Mouse (Mus musculus): ENCODE results near the gene Rabep2. TPM values are rescaled to one million over a fixed set of nuclear protein-coding genes. Genes with fewer than 3 reads are reported as not detected.

Rabep2 gene
- polyA plus RNA-seq, 1 experiment: 21.9 TPM

DNA sequence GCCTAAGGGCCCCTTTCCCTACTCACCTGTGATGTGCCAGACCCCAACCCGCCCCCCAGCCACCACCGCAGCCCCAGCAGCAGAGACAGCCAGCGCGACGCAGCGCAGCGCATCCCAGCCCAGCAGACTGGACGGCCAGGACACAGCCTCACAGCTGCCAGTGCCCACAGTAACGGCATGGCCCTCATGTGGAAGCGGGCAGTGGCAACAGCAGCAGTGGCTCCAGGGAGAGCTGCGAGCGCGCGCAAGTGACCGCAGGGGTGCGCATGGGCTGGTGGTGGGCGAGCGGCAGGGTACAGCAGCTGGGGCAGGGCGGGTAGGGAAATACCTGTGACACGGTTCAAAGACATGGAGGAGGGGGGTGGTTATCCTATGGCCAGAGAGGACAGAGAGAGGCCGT, 17.7 kb downstream of the Rabep2 start:
- Histone ChIP-seq H3K27ac (ENCODE audit: insufficient read depth, low read length) (no peak overlapping the region), H3K4me3 (ENCODE audit: insufficient read depth, low read length) (no peak overlapping the region)
- TF ChIP-seq CTCF (IDR thresholded peaks at IDR 0.05; ENCODE audit: extremely low read depth, insufficient read depth, low read length): no peak
- TF ChIP-seq POLR2A (IDR thresholded peaks at IDR 0.05; ENCODE audit: extremely low read depth, insufficient read depth, low read length): no peak

DNA sequence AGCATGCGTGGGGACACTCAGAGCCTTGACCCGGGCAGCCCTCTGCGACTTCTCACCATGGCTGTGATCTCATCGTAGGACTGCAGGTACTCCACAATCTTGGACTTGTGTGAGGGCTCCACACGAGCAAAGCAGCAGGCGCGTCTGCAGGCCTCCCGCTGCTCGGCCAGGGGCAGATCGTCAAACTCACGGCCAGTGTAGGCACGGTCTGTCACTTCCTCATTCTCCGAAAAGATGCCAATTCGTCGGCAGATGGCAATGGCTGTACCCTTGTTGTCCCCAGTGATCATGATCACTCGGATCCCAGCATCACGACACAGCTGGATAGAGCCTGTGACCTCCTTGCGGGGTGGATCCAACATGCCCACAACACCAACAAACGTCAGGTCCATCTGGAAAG, 19.9 kb downstream of the Rabep2 start:
- H3K4me3 ChIP-seq (ENCODE audit: insufficient read depth, low read length): no peak overlapping the region
- H3K4me1 ChIP-seq (ENCODE audit: control insufficient read depth, insufficient read depth, low read length): no peaks in the 10 kb centered on the region
- H3K27ac ChIP-seq (ENCODE audit: insufficient read depth, low read length): no peak overlapping the region
- no peak for TF ChIP-seq POLR2A (IDR thresholded peaks at IDR 0.05; ENCODE audit: extremely low read depth, insufficient read depth, low read length)
- TF ChIP-seq CTCF (IDR thresholded peaks at IDR 0.05; ENCODE audit: extremely low read depth, insufficient read depth, low read length): no peak

More for the DNA sequence above, 17.7 kb downstream of the Rabep2 start:
- no peaks in the 10 kb centered on the region for H3K4me1 ChIP-seq (ENCODE audit: control insufficient read depth, insufficient read depth, low read length)

GRCm38 (mm10) chr7:126449991-126450390, 21.4 kb downstream of the Rabep2 start:
- no peaks in the 10 kb centered on the region for H3K4me1 ChIP-seq (ENCODE audit: control insufficient read depth, insufficient read depth, low read length)
- no peak for TF ChIP-seq CTCF (IDR thresholded peaks at IDR 0.05; ENCODE audit: extremely low read depth, insufficient read depth, low read length)
- no peak for TF ChIP-seq POLR2A (IDR thresholded peaks at IDR 0.05; ENCODE audit: extremely low read depth, insufficient read depth, low read length)
- H3K4me3 ChIP-seq (ENCODE audit: insufficient read depth, low read length): no peak overlapping the region
- no peak overlapping the region for H3K27ac ChIP-seq (ENCODE audit: insufficient read depth, low read length)

DNA sequence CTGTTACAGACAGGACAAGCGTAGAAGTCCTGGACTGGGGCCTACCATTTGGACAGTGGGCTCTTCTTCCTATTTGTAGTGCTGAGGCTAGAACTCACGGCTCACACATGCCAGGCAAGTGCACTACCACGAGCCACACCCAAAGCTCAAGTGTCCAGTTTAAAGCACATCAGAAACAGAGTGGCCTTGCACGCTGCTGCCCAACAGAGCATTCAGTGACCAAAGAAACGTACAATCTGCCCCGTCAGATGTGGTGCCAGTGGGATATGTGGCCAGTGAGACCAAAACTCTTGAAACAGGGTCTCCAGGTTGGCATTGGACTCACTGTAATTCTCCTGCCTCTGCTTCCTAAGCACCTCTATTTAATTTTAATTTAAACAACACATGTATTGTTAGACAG, 22.1 kb downstream of the Rabep2 start:
- Histone ChIP-seq H3K4me3 (ENCODE audit: insufficient read depth, low read length) (no peak overlapping the region), H3K27ac (ENCODE audit: insufficient read depth, low read length) (no peak overlapping the region), H3K4me1 (ENCODE audit: control insufficient read depth, insufficient read depth, low read length) (no peaks in the 10 kb centered on the region)
- no peak for TF ChIP-seq CTCF (IDR thresholded peaks at IDR 0.05; ENCODE audit: extremely low read depth, insufficient read depth, low read length)
- no peak for TF ChIP-seq POLR2A (IDR thresholded peaks at IDR 0.05; ENCODE audit: extremely low read depth, insufficient read depth, low read length)

DNA sequence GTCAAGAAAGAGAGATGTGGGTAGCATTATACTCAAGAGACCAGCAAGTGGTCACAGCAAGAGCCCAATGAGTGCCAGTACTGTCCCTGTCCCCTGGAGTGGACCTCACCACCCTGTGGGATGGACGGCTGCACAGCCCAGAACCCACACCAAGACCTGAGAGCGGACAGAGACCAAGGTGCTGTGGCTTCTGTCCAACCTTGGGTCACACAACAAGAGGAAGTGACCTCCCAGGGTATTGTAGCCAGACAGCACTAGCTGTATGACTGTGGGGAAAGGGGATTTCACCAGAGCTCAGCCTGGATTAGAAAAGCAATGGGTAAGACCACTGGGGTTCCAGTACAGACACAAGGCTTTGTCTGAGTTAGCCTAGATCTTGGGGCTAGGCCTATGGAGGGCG, 23.7 kb downstream of the Rabep2 start:
- TF ChIP-seq CTCF (IDR thresholded peaks at IDR 0.05; ENCODE audit: extremely low read depth, insufficient read depth, low read length) (no peak), POLR2A (IDR thresholded peaks at IDR 0.05; ENCODE audit: extremely low read depth, insufficient read depth, low read length) (no peak)
- H3K4me1 ChIP-seq (ENCODE audit: control insufficient read depth, insufficient read depth, low read length): no peaks in the 10 kb centered on the region
- no peak overlapping the region for H3K27ac ChIP-seq (ENCODE audit: insufficient read depth, low read length)
- no peak overlapping the region for H3K4me3 ChIP-seq (ENCODE audit: insufficient read depth, low read length)

DNA sequence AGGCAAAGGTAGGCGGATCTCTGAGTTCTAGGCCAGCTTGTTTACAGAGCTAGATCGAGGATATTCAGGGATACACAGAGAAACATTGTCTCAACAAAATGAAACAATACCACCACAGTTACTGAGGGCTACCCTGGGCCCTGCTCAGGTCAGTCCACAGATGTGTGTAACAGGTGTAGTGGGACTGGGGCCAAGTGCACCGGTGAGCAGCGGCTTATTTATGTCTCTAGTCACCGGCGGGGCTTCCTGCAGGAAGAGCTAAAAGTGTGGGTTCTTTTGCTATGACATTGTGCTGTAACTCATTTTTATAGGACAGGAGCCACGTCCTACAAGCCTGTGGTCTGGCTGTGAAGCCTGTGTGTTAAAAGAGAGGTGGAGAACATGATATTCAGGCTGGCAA, 25.3 kb downstream of the Rabep2 start:
- H3K27ac ChIP-seq (ENCODE audit: insufficient read depth, low read length): no peak overlapping the region
- H3K4me1 ChIP-seq (ENCODE audit: control insufficient read depth, insufficient read depth, low read length): no peaks in the 10 kb centered on the region; the same call in 1 of the 2 replicates
- TF ChIP-seq CTCF (IDR thresholded peaks at IDR 0.05; ENCODE audit: extremely low read depth, insufficient read depth, low read length) (no peak), POLR2A (IDR thresholded peaks at IDR 0.05; ENCODE audit: extremely low read depth, insufficient read depth, low read length) (no peak)
- no peak overlapping the region for H3K4me3 ChIP-seq (ENCODE audit: insufficient read depth, low read length)

GRCm38 (mm10) chr7:126455242-126455641, 26.7 kb downstream of the Rabep2 start:
- no peak overlapping the region for H3K4me3 ChIP-seq (ENCODE audit: insufficient read depth, low read length)
- no peak overlapping the region for H3K27ac ChIP-seq (ENCODE audit: insufficient read depth, low read length)
- no peak for TF ChIP-seq CTCF (IDR thresholded peaks at IDR 0.05; ENCODE audit: extremely low read depth, insufficient read depth, low read length)
- TF ChIP-seq POLR2A (IDR thresholded peaks at IDR 0.05; ENCODE audit: extremely low read depth, insufficient read depth, low read length): no peak
- H3K4me1 ChIP-seq (ENCODE audit: control insufficient read depth, insufficient read depth, low read length): no peaks in the 10 kb centered on the region; the same call in 1 of the 2 replicates

DNA sequence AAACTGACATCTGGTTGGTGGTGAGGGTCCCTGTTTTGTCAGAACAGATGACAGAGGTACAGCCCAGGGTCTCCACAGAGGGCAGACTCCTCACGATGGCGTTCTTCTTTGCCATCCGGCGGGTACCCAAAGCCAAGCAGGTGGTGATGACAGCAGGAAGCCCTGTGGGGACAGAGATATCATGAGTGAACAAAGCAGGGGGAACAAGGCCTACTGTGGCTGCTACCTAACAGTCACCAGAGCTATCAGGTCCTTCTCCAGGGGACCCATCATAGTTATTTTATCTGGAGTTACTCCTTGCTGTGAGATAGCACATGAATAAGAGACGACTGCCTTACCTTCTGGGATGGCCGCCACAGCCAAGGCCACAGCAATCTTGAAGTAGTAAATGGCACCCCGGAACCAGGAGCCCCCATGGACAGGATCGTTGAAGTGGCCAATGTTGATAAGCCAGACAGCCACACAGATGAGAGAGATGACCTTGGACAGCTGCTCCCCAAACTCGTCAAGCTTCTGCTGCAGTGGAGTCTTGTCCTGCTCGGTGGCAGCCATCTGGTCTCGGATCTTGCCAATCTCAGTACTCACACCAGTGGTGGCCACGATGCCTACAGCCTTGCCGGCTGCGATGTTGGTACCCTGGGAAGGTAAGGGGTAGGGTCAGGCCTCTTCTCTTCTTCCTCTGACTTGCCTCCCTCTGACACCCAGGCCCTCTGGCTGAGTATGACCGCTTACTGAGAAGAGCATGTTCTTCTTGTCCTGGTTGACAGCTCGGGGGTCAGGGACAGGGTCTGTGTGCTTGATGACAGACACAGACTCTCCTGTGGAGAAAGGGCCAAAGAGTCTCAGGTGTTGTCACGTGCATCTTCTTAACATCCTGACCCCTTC, 28.1 kb downstream of the Rabep2 start:
- no peak overlapping the region for H3K4me3 ChIP-seq (ENCODE audit: insufficient read depth, low read length)
- H3K27ac ChIP-seq (ENCODE audit: insufficient read depth, low read length): no peak overlapping the region
- TF ChIP-seq POLR2A (IDR thresholded peaks at IDR 0.05; ENCODE audit: extremely low read depth, insufficient read depth, low read length): no peak
- TF ChIP-seq CTCF (IDR thresholded peaks at IDR 0.05; ENCODE audit: extremely low read depth, insufficient read depth, low read length): no peak
- no peaks in the 10 kb centered on the region; the same call in 1 of the 2 replicates for H3K4me1 ChIP-seq (ENCODE audit: control insufficient read depth, insufficient read depth, low read length)

- TF ChIP-seq POLR2A (IDR thresholded peaks at IDR 0.05; ENCODE audit: extremely low read depth, insufficient read depth, low read length) (no peak), CTCF (IDR thresholded peaks at IDR 0.05; ENCODE audit: extremely low read depth, insufficient read depth, low read length) (no peak)
- Histone ChIP-seq H3K27ac (ENCODE audit: insufficient read depth, low read length) (no peak overlapping the region), H3K4me1 (ENCODE audit: control insufficient read depth, insufficient read depth, low read length) (no peaks in the 10 kb centered on the region; the same call in 1 of the 2 replicates), H3K4me3 (ENCODE audit: insufficient read depth, low read length) (no peak overlapping the region)
Observed at GRCm38 (mm10) chr7:126458225-126458624, 29.7 kb downstream of the Rabep2 start.

All from cortical plate, adult 2 months (tissue).